Mouse (Mus musculus): ENCODE measurements around the gene Ccnq.

Ccnq gene

GRCm38 (mm10) chr11:78721419-78721818, 30.1 kb downstream of the Ccnq start:
- in situ Hi-C loops (cut with MboI; ENCODE audit: low pct_unique_long_range_greater_than_20kb in 1 of 2, low sequenced_read_pairs in 2 of 2, unreplicated experiment in 1 of 2), result no loop called here

DNA sequence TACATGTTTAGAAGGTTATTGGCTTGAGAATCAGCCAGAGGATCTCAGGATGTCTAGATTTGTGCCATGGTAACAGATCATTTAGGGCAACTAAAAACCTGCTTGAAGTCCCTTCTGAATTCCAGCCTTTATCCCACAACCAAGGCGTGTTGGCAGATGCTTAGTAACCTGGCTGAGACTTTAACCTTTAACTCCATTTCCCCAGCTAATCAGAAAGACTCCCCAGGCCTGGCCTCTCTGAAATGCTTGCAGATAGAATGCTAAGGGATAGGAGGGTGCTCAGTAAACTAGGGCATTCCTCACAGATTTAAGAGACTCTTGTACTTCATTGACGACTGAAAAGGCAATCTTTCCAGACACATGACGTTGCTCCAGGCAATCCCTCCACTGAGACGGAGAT, 33.9 kb downstream of the Ccnq start:
- in situ Hi-C loops (cut with MboI; ENCODE audit: low pct_unique_long_range_greater_than_20kb in 1 of 2, low sequenced_read_pairs in 2 of 2, unreplicated experiment in 1 of 2), result no loop called here

GRCm38 (mm10) chr11:78708642-78709041, 42.9 kb downstream of the Ccnq start:
- in situ Hi-C loops (cut with MboI; ENCODE audit: low pct_unique_long_range_greater_than_20kb in 1 of 2, low sequenced_read_pairs in 2 of 2, unreplicated experiment in 1 of 2), result no loop called here

- in situ Hi-C loops (cut with MboI; ENCODE audit: low pct_unique_long_range_greater_than_20kb in 1 of 2, low sequenced_read_pairs in 2 of 2, unreplicated experiment in 1 of 2), result no loop called here
Measured at GRCm38 (mm10) chr11:78706026-78706425, 45.5 kb downstream of the Ccnq start.

DNA sequence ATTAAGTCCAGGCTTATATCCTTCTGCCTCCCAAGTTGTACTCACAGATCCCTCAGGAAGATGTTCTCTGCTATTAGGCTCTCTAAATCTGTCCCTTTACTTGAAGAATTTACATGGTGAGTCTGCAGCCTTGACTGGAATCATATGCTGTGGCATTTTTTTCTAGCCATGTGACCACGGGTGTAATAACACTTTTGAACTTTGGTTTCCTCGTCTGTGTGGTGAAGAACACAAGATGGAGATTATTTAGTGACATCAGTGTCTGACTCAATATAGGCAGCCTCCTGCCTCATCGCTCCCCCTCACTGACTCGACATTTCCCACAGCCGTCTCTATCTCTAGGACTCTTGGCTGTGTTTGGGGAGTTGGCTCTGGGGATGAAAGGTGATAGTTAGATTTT, 48.4 kb downstream of the Ccnq start:
- in situ Hi-C loops (cut with MboI; ENCODE audit: low pct_unique_long_range_greater_than_20kb in 1 of 2, low sequenced_read_pairs in 2 of 2, unreplicated experiment in 1 of 2), result no loop called here

DNA sequence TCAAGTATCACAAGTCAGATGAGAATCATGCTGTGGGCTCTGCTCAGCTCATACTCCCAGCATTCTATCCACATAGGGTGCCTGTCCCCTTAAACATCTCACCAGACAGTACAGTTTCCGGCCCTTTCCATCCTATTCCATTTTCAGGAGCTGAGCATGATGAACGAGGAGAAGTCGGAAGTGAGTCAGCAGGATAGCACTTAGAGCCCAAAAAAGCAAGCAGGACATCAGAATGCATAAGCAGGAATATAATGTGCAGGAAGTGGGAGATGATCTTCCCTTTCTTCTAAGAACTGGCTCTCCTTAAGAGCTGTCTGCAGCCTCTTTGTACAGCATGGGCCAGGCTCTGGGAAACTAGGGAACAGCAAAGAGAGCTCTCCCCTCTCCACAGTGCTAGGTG, 49.2 kb downstream of the Ccnq start:
- in situ Hi-C loops (cut with MboI; ENCODE audit: low pct_unique_long_range_greater_than_20kb in 1 of 2, low sequenced_read_pairs in 2 of 2, unreplicated experiment in 1 of 2), result no loop called here
